In the genomic region with DNA sequence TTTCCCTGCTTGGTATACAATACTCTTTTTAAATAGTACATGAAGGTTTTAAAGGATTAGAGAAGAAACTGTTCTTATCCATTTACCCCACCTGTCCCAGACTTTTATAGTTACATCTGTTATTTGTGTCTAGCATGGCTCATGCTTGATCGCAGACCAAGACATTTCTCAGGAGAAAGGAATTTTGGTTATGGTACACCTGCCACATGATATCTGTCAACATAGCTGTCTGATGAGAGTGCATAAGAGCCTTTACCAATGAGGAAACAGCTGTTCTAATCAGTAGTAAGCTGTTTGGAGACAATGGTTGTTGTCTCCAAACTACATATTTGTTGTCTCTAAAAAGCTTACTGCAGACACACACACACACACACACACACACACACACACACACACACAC, we compare ENCODE assay signal across 24 mouse cellular contexts.
"Had no signal": no experiment of that assay in that cellular context is flagged by ENCODE, and none has a peak within 500 bp of the region (broad histone marks: within the 10 kb centered on the region; RNA-seq: fewer than 3 reads in every experiment).

No protein-coding gene starts in this region.

- H3K9ac ChIP-seq: kidney, embryonic 15.5 days; liver, embryonic 12.5 days; liver, embryonic 15.5 days; lung, embryonic 15.5 days; neural tube, embryonic 12.5 days; neural tube, embryonic 15.5 days had no signal

- DNase-seq: kidney, adult 11 months; kidney, adult 8-10 months; kidney, postnatal 14 days; kidney, postnatal 4 days; left cerebral cortex, postnatal 4 days; liver; lung, adult 18-20 months; lung, postnatal 10 days; lung, postnatal 36 days; midbrain, embryonic 14.5 days; right cerebral cortex, adult 18-20 months; right cerebral cortex, postnatal 14 days; right cerebral cortex, postnatal 4 days; spleen, adult 18-20 months; thymus, adult 18-20 months; thymus, postnatal 36 days had no signal

- H3K4me1 ChIP-seq: kidney, embryonic 15.5 days; liver, embryonic 12.5 days; liver, embryonic 15.5 days; lung, embryonic 15.5 days; megakaryocyte, embryonic 14.5 days; neural tube, embryonic 12.5 days; neural tube, embryonic 15.5 days had no signal

- H3K4me2 ChIP-seq: kidney, embryonic 15.5 days; liver, embryonic 12.5 days; liver, embryonic 15.5 days; lung, embryonic 15.5 days; midbrain, embryonic 11.5 days; neural tube, embryonic 12.5 days; neural tube, embryonic 15.5 days had no signal

- H3K27ac ChIP-seq: kidney, embryonic 15.5 days; liver, embryonic 12.5 days; liver, embryonic 15.5 days; lung, embryonic 15.5 days; neural tube, embryonic 12.5 days; neural tube, embryonic 15.5 days had no signal

- ATAC-seq: liver, embryonic 12.5 days had no signal

- H3K4me3 ChIP-seq: kidney, embryonic 15.5 days; liver, embryonic 12.5 days; liver, embryonic 15.5 days; lung, embryonic 15.5 days; megakaryocyte, embryonic 14.5 days; neural tube, embryonic 12.5 days; neural tube, embryonic 15.5 days had no signal

- H3K27me3 ChIP-seq: kidney, embryonic 15.5 days; liver, embryonic 12.5 days; liver, embryonic 15.5 days; lung, embryonic 15.5 days; megakaryocyte, embryonic 14.5 days; neural tube, embryonic 12.5 days; neural tube, embryonic 15.5 days had no signal

- H3K36me3 ChIP-seq: kidney, embryonic 15.5 days; liver, embryonic 12.5 days; liver, embryonic 15.5 days; lung, embryonic 15.5 days; neural tube, embryonic 12.5 days; neural tube, embryonic 15.5 days had no signal

- H3K9me3 ChIP-seq: kidney, embryonic 15.5 days; liver, embryonic 12.5 days; liver, embryonic 15.5 days; lung, embryonic 15.5 days; neural tube, embryonic 12.5 days; neural tube, embryonic 15.5 days had no signal
